Mouse (Mus musculus) telencephalon, adult 2 months (tissue): Measurements from ENCODE around the gene Nelfe.
A peak's percentile ranks its signal among the peaks of the same experiment; 100 is the strongest.
"Not testable (repeated sequence)": the region's sequence is repeated elsewhere in the genome, so short reads cannot be mapped to it uniquely, and the experiment has no call there.

Experiments used
- DNase-seq: peaks from one replicate; pipeline ENCODE4 v3.0.0-alpha.2; 2011; ENCODE audit warnings: low read depth, low spot score

The Nelfe gene

DNA sequence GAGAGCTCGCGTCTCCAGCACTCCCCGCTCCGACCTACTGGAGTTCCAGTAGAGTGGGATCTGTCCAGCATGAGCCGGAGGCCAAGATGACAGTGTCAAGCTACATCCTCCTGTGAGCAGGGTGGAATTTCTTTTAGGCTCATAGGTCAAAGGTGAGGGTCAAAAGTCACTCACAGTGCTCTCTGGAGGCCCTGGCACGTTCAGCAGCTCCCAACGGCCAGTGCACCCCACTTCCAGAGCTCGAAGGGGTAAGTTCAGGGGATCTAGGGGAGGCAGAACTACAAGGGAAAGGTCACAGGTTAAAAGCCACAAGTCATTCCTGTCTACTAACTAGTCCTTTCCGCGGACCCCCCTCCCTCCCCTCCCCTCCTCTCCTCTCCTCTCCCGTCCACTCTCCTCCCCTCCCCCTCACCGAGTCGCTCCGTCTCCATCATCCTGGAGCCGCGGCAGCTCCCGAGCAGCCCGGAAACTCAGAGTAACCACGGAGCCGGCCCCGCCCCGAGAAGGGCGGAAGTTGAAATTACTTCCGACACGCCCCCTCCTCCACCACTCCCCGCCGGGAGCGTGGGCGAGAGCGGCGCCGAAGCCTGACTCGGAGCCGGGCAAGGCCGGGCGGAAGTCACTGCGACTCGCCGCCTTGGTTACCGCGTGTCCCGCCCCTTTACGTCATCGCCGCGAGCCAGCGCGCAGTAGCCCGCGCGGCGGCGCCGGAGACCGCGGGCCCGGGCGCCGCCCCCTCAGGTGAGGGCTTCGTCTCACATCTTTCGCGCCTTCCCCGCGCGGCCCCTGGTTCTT lies at the start of gene Nelfe, which contains the start of gene Skiv2l:
Gene Nelfe, plus strand, starts transcription at position 670 of the 795 bp plus-strand sequence.
Gene Skiv2l, minus strand, starts transcription at position 489 of the 795 bp plus-strand sequence.
- peak; percentile 93 for DNase-seq

DNA sequence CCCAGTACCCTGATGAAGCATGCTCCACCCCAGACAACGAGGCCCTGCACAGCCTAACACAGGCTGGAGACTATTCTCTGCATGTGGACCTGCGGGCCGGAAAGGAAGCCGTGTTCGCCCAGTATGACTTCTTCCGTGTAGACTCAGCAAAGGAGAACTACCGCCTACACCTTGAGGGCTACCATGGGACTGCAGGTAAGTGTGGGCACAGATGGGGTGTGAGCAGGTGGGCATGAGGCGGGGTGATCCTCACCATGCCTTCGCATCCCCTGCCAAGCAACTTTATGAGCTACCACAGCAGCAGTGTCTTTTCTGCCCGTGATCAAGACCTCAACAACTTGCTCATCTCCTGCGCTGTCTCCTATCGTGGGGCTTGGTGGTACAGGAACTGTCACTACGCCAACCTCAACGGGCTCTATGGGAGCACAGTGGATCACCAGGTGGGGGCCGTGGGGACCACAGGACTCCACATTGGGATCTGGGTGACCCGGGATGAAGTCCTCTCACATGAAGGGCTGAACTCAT lies 49.3 kb upstream of the Nelfe start:
- DNase-seq: not testable (repeated sequence)

DNA sequence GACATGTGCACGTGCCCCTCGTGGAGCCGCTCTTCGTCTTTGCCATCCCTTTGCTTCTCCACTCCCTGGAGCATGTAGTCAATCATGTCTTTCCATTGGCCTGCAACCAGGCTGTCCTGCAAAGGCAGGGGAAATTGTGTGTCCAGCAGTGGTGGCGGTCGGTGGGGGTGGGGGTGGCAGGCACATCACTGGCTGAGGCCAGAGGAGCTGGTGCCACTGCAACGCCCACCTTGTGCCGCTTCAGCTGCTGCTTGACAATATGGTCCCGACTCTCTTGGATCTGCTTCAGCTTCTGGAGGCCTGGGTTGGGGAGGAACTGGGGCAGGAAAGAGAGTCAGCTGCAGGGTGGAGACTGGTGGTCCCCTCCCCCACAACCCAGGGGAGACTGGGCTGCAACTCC lies 47.4 kb upstream of the Nelfe start:
- DNase-seq: not testable (repeated sequence)

DNA sequence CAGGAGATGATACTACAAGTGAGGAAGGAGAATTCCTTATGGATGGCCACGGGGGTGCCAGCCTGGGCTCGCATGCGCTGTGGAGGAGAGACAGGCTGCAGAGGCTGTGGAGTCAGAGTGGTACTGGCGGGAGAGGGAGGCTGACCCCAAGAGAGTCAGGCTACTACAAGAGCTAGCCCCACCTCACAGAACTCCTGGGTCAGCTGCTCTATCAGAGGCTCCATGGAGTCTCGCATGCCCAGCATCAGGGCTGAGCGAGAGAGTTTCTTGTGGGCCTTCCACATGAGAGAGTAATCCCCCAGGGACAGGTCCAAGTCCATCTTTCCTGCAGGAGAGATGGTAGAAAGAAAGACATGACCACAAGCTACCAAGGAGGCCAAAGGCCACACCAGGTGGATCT lies 46.8 kb upstream of the Nelfe start:
- not testable (repeated sequence) for DNase-seq

- not testable (repeated sequence) for DNase-seq
Observed at GRCm38 (mm10) chr17:34804301-34804700, 45.9 kb upstream of the Nelfe start, which contains the start of gene Cyp21a1. Gene Cyp21a1, minus strand, starts transcription at chr17:34804561.

- DNase-seq: no peak
Observed at GRCm38 (mm10) chr17:34804871-34805562, 45.2 kb upstream of the Nelfe start.

DNA sequence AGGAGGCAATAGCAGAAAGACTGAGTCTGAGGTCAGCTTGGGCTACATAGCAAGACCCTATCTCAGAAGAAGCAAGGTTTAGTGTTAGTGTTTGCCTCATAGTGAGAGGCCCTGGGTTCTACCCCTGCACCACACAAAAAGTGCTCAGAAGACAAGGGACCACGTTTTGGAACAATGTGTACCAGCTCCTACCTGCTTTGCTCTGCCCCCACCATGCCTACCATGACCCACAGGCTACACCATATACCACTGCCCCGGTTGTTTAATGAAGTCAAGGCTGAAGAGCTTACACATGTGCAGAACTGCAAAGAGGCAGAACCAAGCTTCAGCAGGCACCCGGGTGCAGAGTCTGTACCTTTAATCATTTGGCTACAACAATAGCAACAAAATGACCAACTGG lies 43.0 kb upstream of the Nelfe start:
- DNase-seq: no peak

DNA sequence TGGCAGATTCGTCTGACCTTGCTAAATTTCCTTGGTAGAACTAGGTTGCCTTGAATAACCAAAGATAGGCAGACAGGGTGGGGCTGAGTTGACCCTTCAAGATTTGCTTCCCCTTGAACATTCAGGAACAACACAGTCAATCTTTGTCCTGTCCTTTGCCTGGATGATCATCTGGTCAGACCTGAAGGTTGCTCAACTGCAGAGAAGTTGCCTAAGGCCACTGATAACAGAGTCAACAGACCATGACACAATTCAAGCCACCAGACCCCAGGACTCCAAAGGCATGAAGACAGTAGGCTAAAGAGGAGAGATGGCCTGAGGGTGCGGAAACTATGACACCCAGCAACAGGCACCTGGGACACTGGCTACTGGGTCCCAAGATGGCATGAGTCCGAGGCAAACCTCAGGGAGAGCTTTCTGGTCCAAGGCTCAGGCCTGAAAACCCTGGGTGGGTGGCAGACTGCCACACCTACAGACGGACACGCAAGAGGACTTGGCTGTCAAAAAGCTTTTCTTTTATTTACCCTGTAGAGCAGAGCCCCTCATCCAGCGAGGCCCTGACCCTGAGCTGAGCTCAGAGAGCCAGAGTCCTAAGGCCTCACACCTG lies 41.5 kb upstream of the Nelfe start:
- no peak for DNase-seq

- DNase-seq: not testable (repeated sequence)
Observed at GRCm38 (mm10) chr17:34810411-34810810, 39.8 kb upstream of the Nelfe start.

GRCm38 (mm10) chr17:34810811-34811210 lies 39.4 kb upstream of the Nelfe start:
- not testable (repeated sequence) for DNase-seq

- DNase-seq: no peak
Observed at GRCm38 (mm10) chr17:34811275-34811674, 38.9 kb upstream of the Nelfe start.

GRCm38 (mm10) chr17:34813747-34814146 lies 36.4 kb upstream of the Nelfe start:
- not testable (repeated sequence) for DNase-seq

DNA sequence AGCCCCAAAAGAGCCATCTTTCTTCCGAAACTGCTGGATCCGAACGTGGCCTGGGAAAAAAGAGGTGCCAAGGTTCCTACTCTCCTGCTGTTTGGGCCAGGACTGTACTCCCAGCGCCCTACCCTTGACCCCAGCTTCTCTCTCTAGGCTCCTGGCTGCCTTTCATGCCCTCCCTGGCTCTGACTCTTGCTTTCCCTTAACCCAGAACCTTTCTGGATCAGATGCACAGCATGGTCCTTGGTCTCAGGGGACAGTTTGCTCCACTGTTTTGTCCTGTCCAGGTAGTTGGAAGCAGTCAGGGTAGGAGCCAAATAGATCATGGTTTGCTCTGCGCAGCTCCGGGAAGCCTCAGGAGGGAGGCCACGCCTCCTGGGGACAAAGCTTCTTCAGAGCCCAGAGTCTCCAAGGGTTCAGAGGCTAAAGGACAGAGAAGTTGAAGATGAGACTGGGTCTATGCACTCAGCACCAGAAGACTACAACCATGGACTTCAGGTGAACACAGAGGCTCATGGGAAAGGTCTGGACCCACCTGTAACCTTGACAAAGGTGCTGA lies 35.3 kb upstream of the Nelfe start:
- DNase-seq: no peak

DNA sequence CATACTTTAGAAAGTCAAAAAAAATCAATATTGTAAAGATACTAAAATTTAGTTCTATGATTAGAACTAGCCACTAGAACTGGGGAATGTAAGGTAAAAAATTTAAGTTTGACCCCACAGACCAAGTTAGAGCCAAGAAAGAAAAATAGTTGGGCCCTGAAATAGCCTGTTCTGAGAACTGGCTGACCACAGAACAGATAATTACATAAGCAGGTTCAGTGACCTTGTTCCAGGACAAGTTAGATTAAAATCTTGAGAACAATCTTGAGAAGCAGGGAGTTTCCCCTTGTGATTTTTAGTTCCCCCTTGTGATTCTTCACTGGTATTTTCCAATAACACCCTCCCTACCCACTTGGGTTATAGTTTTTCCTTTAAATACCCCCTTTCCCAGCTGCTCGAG lies 19.4 kb upstream of the Nelfe start:
- DNase-seq: not testable (repeated sequence)

DNA sequence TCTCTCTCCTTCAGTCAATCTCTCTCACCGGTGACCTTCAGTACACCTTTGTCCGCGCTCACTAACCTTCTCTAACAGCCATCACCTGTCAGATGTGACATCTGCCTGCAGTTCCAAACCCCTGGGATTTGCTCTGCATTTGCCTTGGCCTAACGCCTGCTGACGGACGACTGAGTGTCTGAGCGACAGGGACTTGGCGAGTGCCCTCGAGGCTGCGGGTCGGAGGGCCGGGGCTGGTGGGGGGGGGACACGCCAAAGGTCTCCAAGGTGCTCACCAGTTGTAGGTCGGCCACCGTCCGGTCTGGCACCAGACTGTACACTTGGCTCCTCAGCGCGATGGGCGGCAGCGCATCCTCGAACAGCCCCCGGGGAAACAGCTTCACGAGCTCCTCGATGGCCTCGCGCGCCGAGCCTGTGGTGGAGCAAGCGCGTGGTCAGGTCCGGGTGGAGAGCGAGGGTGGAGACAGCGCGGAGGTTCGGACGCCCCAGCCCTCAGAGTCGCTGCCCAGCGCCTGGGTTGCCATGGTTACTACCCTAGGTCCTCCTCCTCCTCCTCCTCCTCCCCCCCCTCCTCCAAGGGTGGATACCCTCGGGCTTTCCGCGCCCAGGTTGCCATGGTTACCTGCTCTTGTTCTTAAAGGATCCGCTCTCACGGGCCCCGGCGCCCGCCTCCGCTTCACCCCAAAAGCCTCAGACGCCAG lies 13.9 kb upstream of the Nelfe start:
- DNase-seq: no peak

DNA sequence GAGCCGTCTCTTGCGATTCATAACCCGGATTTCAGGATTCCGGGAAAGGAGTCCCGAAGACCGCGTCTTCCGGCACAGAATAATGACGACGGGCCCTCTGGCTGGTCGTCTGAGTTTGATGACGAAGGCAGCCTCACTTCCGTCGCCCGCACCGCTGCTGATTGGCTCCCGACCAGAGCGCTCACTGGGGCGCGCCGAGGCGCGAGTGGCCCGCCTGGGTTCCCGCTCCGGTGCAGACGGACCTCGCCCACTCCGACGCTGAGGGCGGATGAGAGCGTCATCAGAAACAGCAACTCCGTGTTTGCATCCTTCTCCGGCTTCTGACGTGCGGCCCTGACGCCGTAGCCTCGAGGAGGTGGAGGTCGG lies 13.4 kb upstream of the Nelfe start, which contains the start of the genes Stk19 and Dxo:
Gene Stk19, minus strand, starts transcription at position 90 of the 366 bp plus-strand sequence.
Gene Dxo, plus strand, starts transcription at position 164 of the 366 bp plus-strand sequence.
- peak; percentile 97 for DNase-seq

- no peak for DNase-seq
Observed at GRCm38 (mm10) chr17:34837464-34838324, 12.5 kb upstream of the Nelfe start.

- no peak for DNase-seq
Observed at GRCm38 (mm10) chr17:34838785-34839184, 11.4 kb upstream of the Nelfe start.

- no peak for DNase-seq
Observed at GRCm38 (mm10) chr17:34840736-34841307, 9.4 kb upstream of the Nelfe start.

GRCm38 (mm10) chr17:34844884-34845283 lies 5.3 kb upstream of the Nelfe start:
- DNase-seq: no peak
